Mouse (Mus musculus) gastrocnemius, postnatal 14 days (tissue): Measurements from ENCODE around the gene Adamts14. TPM values are rescaled to one million over a fixed set of nuclear protein-coding genes. Genes with fewer than 3 reads are reported as not detected.

Experiments
- DNase-seq: peaks from one replicate; pipeline ENCODE4 v3.0.0; 2021; ENCODE audit warnings: mixed read lengths
- intact Hi-C: fragments of 180-260 bp; cut with DNase I; formaldehyde crosslinking; loops from one replicate; pipeline ENCODE4 v1.15.1; 2025; ENCODE audit warnings: low total_unique reads
- long read RNA-seq, 2 experiments: library from polyadenylated mRNA; stranded (forward); transcript quantifications; one replicate each; pipeline ENCODE4 v2.0.0; 2021
- total RNA-seq, 2 experiments: library from RNA; stranded (reverse); gene quantifications; 2 replicates each; pipeline ENCODE4 v1.2.3; 2021

Adamts14 gene
- 1 to 10 TPM; 3.7 to 4.2 TPM for total RNA-seq
- long read RNA-seq, experiment 1, partial matches to known transcripts = 0 of 3 reads
- long read RNA-seq, experiment 1, other reads (novel, unspliced or antisense) = 3 of 3 reads
- long read RNA-seq, experiment 2, partial matches to known transcripts = 0 of 1 reads
- long read RNA-seq, experiment 2, other reads (novel, unspliced or antisense) = 1 of 1 reads

- DNase-seq = peak; percentile 56
- intact Hi-C loops = loop anchor here (5.0 kb wide), 1 partner anchor 49 kb away; no protein-coding TSS in a partner anchor
Measured at GRCm38 (mm10) chr10:61273081-61273843, at the start of gene Adamts14. Gene Adamts14, minus strand, starts transcription at chr10:61273438.

DNA sequence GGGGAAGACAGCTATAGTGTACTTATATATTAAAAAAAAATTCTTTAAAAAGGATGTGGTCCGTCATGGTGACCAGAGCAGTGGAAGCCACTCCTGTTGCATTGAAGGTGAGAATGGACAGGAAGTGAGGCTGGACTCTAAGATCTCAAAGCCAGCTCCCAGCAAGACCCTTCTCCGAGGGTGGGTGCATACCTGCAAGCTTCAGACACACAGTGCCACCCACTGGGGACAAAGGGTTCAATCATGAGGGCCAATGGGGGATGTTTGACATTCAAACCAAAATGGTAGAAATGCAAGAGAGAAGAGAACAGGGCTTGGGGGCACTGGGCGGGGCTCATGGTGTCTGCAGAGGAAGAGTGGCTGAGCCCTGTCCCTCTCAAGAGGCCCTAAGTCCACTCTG, 45.3 kb upstream of the Adamts14 start:
- intact Hi-C loops = no loop called here
- no peak for DNase-seq

DNA sequence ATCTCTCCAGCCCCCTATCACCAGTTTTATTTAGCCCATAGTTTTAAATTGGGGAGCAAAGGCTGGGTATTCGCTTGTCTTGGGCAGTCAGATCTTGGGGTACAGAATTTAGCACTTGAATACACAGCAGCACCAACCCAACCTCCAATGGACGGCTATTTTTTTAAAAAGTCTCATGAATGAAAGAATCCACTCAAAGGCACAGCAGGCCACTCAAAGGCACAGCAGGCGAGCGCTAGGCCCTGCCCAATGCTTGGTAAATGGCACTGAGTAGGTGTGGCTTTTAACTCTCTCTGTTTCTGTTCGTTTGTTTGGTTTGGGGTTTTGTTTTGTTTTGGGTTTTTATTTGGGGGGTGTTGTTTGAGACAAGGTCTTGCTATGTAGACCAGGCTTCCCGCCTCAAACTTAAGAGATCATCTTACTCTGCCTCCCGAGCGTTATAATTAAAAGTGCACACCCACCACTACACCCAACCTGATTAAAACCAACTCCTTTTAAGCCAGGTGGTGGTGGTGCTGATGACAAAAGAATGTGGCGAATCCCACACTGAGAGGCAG, 42.2 kb upstream of the Adamts14 start:
- intact Hi-C loops = no loop called here

DNA sequence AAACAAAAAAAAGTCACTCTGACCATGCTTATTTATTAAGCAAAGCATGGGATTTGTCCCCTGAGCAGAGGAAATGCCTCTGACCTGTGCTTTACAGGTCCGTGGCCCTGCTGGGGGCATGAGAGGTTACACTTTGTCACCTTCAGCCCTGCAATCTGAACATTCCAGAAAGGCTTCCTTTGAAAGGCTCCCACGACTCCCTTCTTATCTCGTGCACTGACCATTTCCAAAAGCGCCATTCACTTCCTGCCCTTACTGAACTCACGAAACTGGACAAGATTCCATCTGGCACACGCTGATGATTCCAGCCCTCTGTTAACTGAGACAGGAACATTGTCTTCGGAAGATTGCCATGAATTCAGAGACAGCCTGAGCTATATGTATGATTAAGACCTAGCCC, 40.5 kb upstream of the Adamts14 start:
- DNase-seq = no peak
- intact Hi-C loops = no loop called here

More for the DNA sequence above, 42.2 kb upstream of the Adamts14 start:
- no peak for DNase-seq

DNA sequence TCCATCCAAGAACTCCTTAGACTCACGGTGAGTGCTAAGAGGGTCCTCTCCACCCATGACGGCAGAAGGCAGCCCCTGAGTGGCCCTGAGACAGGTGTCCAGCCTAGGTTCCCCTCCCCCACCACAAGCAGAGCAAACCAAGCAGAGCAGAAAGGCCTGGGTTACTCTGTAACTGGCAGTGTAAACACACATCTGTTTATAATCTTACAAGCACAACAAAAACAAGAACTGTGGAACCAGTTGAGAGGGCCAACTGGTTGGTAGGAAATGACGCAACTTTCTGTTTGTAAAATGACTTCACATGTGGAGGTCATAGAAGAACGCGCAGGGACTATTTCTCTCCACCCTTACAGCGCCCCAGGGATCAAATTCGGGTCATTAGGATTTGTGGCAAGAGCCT, 39.5 kb upstream of the Adamts14 start:
- intact Hi-C loops = no loop called here
- DNase-seq = no peak

DNA sequence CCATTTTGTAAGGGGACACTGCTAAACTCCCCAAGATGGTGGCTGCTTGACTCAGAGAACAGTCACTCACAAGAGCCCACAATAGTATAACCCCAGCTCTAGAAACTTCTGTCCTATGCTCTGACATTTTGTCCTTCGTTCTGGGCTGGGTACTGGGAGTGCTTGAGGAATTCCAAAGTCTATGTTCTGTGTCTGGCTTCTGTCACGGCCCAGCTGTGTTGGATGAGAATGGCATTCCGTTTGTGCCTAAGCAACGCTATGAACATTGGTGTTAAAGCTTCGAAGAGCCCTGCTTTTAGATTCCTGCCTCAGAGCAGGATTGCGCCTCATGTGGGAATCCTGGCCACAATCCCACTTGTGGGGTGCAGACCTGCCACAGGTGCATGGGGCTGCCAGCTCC, 38.9 kb upstream of the Adamts14 start:
- no peak for DNase-seq
- intact Hi-C loops = no loop called here

- no peak for DNase-seq
- intact Hi-C loops = no loop called here
Measured at GRCm38 (mm10) chr10:61308706-61309320, 35.6 kb upstream of the Adamts14 start.

- intact Hi-C loops = no loop called here
- DNase-seq = no peak
Measured at GRCm38 (mm10) chr10:61305928-61306590, 32.8 kb upstream of the Adamts14 start.

GRCm38 (mm10) chr10:61304046-61304445, 30.8 kb upstream of the Adamts14 start:
- no peak for DNase-seq
- intact Hi-C loops = no loop called here

GRCm38 (mm10) chr10:61300996-61301395, 27.8 kb upstream of the Adamts14 start:
- intact Hi-C loops = no loop called here
- no peak for DNase-seq

DNA sequence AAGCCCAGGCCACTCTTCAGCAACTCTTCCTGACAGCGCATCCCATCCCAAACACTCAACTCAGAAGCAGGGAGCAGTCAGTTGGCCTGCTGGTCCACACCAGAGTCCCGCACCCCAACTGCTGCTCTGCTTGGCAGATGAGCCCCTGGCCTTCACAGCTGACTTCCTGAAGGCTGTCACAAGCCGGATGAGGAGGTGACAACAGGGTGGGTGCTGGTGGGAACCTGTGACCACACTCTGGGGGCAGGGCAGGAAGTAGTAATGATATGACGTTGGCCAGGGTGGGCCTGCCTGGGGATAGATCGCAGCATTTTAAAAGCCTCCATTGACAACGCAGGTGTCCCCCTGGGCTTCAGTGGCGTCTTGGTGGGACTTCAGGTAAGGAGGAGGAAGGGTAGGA, 24.2 kb upstream of the Adamts14 start, which contains the start of gene Prf1:
TSS of gene Prf1 (plus strand) at position 357 of the 400 bp plus-strand sequence.
- intact Hi-C loops = no loop called here
- no peak for DNase-seq

DNA sequence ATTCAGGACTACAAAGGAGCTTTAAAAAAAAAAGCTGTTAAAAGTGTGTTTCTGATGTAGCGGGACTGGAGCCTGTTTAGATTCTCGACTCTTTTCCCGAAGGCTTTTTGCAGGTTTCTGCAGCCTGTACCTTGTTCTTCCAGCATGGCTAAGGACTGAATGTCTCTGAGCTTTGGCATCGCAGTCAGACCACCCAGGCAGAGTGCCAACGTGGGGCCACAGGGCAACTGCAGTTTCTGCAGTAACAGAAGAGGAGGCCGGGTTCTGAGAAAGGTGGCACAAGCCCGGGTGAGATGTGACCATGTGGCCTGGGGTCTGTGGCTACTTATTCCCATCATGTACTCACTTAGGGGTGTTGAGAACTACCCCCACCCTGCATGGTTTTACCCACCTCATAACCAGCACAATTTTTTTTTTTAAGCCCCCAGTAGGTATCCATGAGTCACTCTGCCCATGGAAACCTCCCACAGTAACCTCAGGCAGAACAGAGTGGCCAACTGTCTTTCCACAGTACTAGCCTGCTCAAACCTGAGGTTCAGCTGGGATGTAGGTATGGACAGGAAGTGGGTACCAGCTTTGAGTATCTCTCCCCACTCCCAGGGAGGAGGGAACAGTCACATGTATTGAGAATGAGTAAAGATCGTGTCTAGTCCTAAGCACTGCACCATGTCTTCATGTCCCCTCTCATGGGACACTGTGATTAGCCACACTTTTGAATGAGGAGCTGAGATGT, 23.6 kb upstream of the Adamts14 start:
- DNase-seq = no peak
- intact Hi-C loops = no loop called here

GRCm38 (mm10) chr10:61294242-61294641, 21.0 kb upstream of the Adamts14 start:
- intact Hi-C loops = no loop called here
- no peak for DNase-seq

GRCm38 (mm10) chr10:61290479-61290878, 17.2 kb upstream of the Adamts14 start:
- DNase-seq = no peak
- intact Hi-C loops = no loop called here

DNA sequence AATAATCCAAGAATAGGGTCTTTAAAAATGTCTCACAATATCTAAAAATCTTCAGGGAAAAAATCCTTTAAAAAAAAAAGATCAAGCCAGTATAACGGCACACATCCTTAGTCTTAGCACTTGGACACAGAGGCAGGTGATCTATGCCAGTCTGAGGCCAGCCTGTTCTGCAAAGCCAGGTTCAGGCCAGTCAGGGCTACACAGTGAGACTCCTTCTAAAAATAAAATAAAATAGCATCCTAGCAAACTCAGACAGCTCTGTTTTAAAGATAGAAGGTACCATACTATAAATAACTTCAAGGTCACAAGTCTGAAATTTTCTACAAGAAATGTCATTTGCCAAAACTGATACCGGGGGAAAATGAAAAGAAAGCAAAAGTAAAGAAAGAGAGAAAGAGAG, 16.8 kb upstream of the Adamts14 start:
- no peak for DNase-seq
- intact Hi-C loops = no loop called here

DNA sequence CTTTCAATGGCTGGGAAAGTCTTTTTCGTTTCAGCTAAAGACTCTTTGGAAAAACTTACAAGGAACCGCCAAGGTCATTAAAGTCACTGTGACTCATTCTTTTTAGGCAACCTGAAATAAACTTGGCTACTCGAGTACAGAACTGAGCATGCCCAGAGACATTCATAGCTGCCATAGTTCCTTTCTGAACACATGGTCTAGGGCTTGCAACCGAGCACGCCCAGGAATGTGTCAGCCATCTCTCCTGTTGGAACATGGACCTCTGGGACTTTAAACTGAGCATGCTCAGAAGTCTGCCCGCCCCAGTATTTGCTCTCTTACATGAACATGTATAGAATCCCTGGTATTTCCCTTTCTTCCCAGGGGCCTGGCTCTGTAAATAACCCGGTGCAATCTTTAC, 13.0 kb upstream of the Adamts14 start:
- DNase-seq = peak; percentile 37
- intact Hi-C loops = no loop called here

DNA sequence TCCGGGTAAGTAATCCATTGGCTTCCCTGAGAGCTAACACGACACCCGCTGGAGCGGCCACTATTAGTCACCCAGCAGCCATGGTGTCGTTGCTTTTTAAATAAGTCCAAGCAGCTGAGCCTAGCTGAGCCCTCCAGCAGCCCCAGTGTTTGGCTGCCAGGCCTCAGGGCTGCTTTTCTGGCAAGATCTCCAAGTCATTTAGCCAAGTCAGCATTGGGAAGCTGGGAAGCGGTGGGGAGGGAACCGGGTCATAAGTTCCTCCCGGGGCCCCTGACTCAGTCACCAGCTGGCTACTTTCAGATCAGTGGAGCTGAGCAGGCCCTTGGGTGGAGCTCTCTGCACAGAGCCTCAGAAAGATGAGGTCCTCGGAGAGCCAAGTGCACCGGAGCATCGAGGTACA, 12.0 kb upstream of the Adamts14 start:
- DNase-seq = peak; percentile 80
- intact Hi-C loops = no loop called here

- no peak for DNase-seq
- intact Hi-C loops = no loop called here
Measured at GRCm38 (mm10) chr10:61284309-61284708, 11.1 kb upstream of the Adamts14 start.

DNA sequence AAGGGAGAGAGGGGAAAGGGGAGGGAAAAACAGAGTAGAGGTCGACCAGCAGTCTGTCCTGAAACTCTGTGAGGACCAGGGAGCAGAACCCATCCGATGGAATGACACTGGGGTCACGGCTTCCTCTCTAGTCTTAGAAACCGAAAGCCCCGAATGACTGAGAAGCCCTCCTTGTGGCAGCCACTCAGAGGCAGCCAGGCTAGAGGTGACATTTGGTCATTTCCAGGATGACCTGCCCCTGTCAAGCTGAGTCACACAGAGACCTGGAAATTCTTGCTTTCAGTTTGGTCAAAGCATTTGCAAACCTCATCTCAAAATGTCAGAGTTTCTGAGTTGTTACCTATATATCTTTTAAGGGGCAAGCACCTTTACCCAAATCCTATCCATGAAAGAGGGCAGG, 7.9 kb upstream of the Adamts14 start:
- no peak for DNase-seq
- intact Hi-C loops = no loop called here
